Mouse (Mus musculus) kidney, postnatal 0 days (tissue): Measurements from ENCODE around the gene Ccdc80. TPM values are rescaled to one million over a fixed set of nuclear protein-coding genes. Genes with fewer than 3 reads are reported as not detected.

Experiments used
- ATAC-seq: fragments of 200-750 bp; cut with Nextera tagmentation; replicated peaks from 2 replicates; pipeline ENCODE4 v1.8.0; 2017; ENCODE audit warnings: low read depth, moderate number of reproducible peaks, moderate TSS enrichment, moderate library complexity; ENCODE audit not compliant: low FRiP score
- DNase-seq: peaks from one replicate; pipeline ENCODE4 v3.0.0-alpha.2; 2016; ENCODE audit warnings: low spot score
- H3K27ac ChIP-seq: fragments of 300-500 bp; sonication (generic); 2 replicates; pipeline ENCODE4 v1.5.1; 2014; ENCODE audit warnings: mild to moderate bottlenecking
- H3K27me3 ChIP-seq: fragments of 300-500 bp; sonication (generic); 2 replicates; pipeline ENCODE4 v1.6.1; 2014; ENCODE audit warnings: low read length, mixed read lengths; ENCODE audit not compliant: insufficient read depth
- H3K36me3 ChIP-seq: fragments of 300-500 bp; sonication (generic); 2 replicates; pipeline ENCODE4 v1.6.1; 2014; ENCODE audit warnings: low read length, mixed read lengths; ENCODE audit not compliant: insufficient read depth
- H3K4me1 ChIP-seq: fragments of 300-500 bp; sonication (generic); replicated peaks from 2 replicates; pipeline ENCODE4 v1.6.1; 2014; ENCODE audit warnings: antibody characterized with exemption, low read length, mixed read lengths; ENCODE audit not compliant: insufficient read depth
- H3K4me2 ChIP-seq: fragments of 300-500 bp; sonication (generic); 2 replicates; pipeline ENCODE4 v1.6.1; 2014; ENCODE audit warnings: mild to moderate bottlenecking, low read length, moderate library complexity, mixed read lengths
- H3K4me3 ChIP-seq: fragments of 300-500 bp; sonication (generic); replicated peaks from 2 replicates; pipeline ENCODE4 v1.5.1; 2014; ENCODE audit warnings: low read depth, low read length
- H3K9ac ChIP-seq: fragments of 300-500 bp; sonication (generic); 2 replicates; pipeline ENCODE4 v1.6.1; 2014; ENCODE audit warnings: low read depth, low read length
- H3K9me3 ChIP-seq: fragments of 300-500 bp; sonication (generic); replicated peaks from 2 replicates; pipeline ENCODE4 v1.6.1; 2016; ENCODE audit warnings: low read length, inconsistent platforms, mixed read lengths
- CTCF ChIP-seq: IDR thresholded peaks from 2 replicates; pipeline ENCODE4 v1.5.1; 2016; ENCODE audit warnings: antibody characterized with exemption, low read depth, mild to moderate bottlenecking, moderate library complexity
- WGBS: fragments of 180-500 bp; shearing (Covaris S2); extraction: QIAGEN DNeasy Blood & Tissue Kit; methylation state at CpG from one replicate; pipeline ENCODE4 v1.1.7; 2014; 5-methylcytosine and 5-hydroxymethylcytosine counted together
- polyA plus RNA-seq: library from polyadenylated mRNA; unstranded; fragments of >200 nt; fragmentation: Nextera tagmentation; extraction: Ambion mirVana; gene quantifications from 2 replicates; pipeline ENCODE4 v1.2.1, GENCODE M21; 2015

The Ccdc80 gene
- polyA plus RNA-seq, 1 experiment from 2014 or later: 99.7 TPM

GRCm38 (mm10) chr16:45104993-45105392 lies 11.8 kb downstream of the Ccdc80 start:
- DNase-seq: no peak
- H3K4me2 ChIP-seq: no peak overlapping the region
- H3K9ac ChIP-seq: no peak overlapping the region
- H3K27ac ChIP-seq: no peak overlapping the region
- no peaks in the 10 kb centered on the region for H3K9me3 ChIP-seq
- H3K4me1 ChIP-seq: 0 out of 2 replicates have a peak, but pooled peaks cover 5% of the 10 kb centered on the region
- WGBS: 35% methylated on average over 3 of the region's 3 CpGs
- no peak overlapping the region for H3K4me3 ChIP-seq
- no peaks in the 10 kb centered on the region for H3K27me3 ChIP-seq
- no peak for TF ChIP-seq CTCF
- ATAC-seq: no peak
- no peaks in the 10 kb centered on the region for H3K36me3 ChIP-seq

GRCm38 (mm10) chr16:45108203-45108878 lies 15.1 kb downstream of the Ccdc80 start:
- Histone ChIP-seq H3K4me1 (no peaks in the 10 kb centered on the region), H3K9ac (no peak overlapping the region), H3K27me3 (no peaks in the 10 kb centered on the region), H3K4me2 (no peak overlapping the region), H3K36me3 (no peaks in the 10 kb centered on the region), H3K9me3 (no peaks in the 10 kb centered on the region), H3K27ac (no peak overlapping the region), H3K4me3 (no peak overlapping the region)
- DNase-seq (no peak), ATAC-seq (no peak)
- WGBS: 49% methylated on average over 5 of the region's 5 CpGs
- TF ChIP-seq CTCF: no peak

GRCm38 (mm10) chr16:45110498-45110897 lies 17.3 kb downstream of the Ccdc80 start:
- no peak overlapping the region for H3K9ac ChIP-seq
- no peaks in the 10 kb centered on the region for H3K9me3 ChIP-seq
- no peak overlapping the region for H3K27ac ChIP-seq
- H3K27me3 ChIP-seq: no peaks in the 10 kb centered on the region
- no peak overlapping the region for H3K4me3 ChIP-seq
- WGBS: 38% methylated on average over 4 of the region's 4 CpGs
- TF ChIP-seq CTCF: no peak
- DNase-seq (peak; percentile 59), ATAC-seq (peak; percentile 66)
- no peaks in the 10 kb centered on the region for H3K36me3 ChIP-seq
- H3K4me1 ChIP-seq: no peaks in the 10 kb centered on the region
- H3K4me2 ChIP-seq: no peak overlapping the region

GRCm38 (mm10) chr16:45117200-45117599 lies 24.0 kb downstream of the Ccdc80 start:
- H3K27ac ChIP-seq: no peak overlapping the region
- TF ChIP-seq CTCF: no peak
- no peaks in the 10 kb centered on the region for H3K9me3 ChIP-seq
- H3K4me2 ChIP-seq: no peak overlapping the region
- no peak overlapping the region for H3K9ac ChIP-seq
- ATAC-seq: no peak
- WGBS: 96% methylated on average over 3 of the region's 3 CpGs
- no peaks in the 10 kb centered on the region for H3K27me3 ChIP-seq
- H3K4me1 ChIP-seq: no peaks in the 10 kb centered on the region
- no peak overlapping the region for H3K4me3 ChIP-seq
- no peaks in the 10 kb centered on the region for H3K36me3 ChIP-seq
- no peak for DNase-seq

GRCm38 (mm10) chr16:45118760-45119159 lies 25.6 kb downstream of the Ccdc80 start:
- Histone ChIP-seq H3K27me3 (no peaks in the 10 kb centered on the region), H3K9me3 (no peaks in the 10 kb centered on the region), H3K9ac (no peak overlapping the region), H3K4me2 (no peak overlapping the region), H3K4me3 (no peak overlapping the region), H3K4me1 (no peaks in the 10 kb centered on the region), H3K36me3 (no peaks in the 10 kb centered on the region), H3K27ac (no peak overlapping the region)
- DNase-seq (no peak), ATAC-seq (no peak)
- 76% methylated on average over 3 of the region's 3 CpGs for WGBS
- no peak for TF ChIP-seq CTCF

GRCm38 (mm10) chr16:45120844-45121425 lies 27.7 kb downstream of the Ccdc80 start:
- Histone ChIP-seq H3K27ac (0 out of 2 replicates have a peak overlapping the region, but pooled peaks have one; percentile 8), H3K27me3 (no peaks in the 10 kb centered on the region), H3K4me3 (no peak overlapping the region), H3K36me3 (no peaks in the 10 kb centered on the region), H3K4me1 (no peaks in the 10 kb centered on the region), H3K9me3 (no peaks in the 10 kb centered on the region), H3K9ac (no peak overlapping the region), H3K4me2 (no peak overlapping the region)
- WGBS: 50% methylated on average over 5 of the region's 5 CpGs
- peak; percentile 72 for DNase-seq
- no peak for ATAC-seq
- TF ChIP-seq CTCF: no peak
